Mouse (Mus musculus) olfactory bulb, adult 2 months (tissue): ENCODE results near the gene Tmem92.

ENCODE experiments used
- CTCF ChIP-seq: fragments of 200-500 bp; IDR thresholded peaks from 2 replicates; pipeline ENCODE4 v1.5.1; 2012; ENCODE audit warnings: low read depth, mild to moderate bottlenecking, low read length, moderate library complexity; ENCODE audit not compliant: insufficient read depth
- POLR2A ChIP-seq: fragments of 200-500 bp; IDR thresholded peaks from 2 replicates; pipeline ENCODE4 v1.6.1; 2012; ENCODE audit warnings: mild to moderate bottlenecking, low read depth, low read length, moderate library complexity; ENCODE audit not compliant: insufficient read depth

- no peak for TF ChIP-seq CTCF
- no peak for TF ChIP-seq POLR2A
These were observed 54.0 kb downstream of the Tmem92 start for GRCm38 (mm10) chr11:94728545-94728944.
